Mouse (Mus musculus): ENCODE measurements around the gene Hdac6.

The Hdac6 gene

GRCm38 (mm10) chrX:7947108-7947899 lies at the start of gene Hdac6:
TSS of gene Hdac6 (minus strand) at chrX:7947889.
- no peak for DNase-seq (ENCODE audit: low read depth, low spot score)

GRCm38 (mm10) chrX:7993068-7993735 lies 45.5 kb upstream of the Hdac6 start:
- DNase-seq (ENCODE audit: low read depth, low spot score): no peak

GRCm38 (mm10) chrX:7992379-7993067 lies 44.8 kb upstream of the Hdac6 start:
- no peak for DNase-seq (ENCODE audit: low read depth, low spot score)

- no peak for DNase-seq (ENCODE audit: low read depth, low spot score)
Observed at GRCm38 (mm10) chrX:7981368-7981767, 33.7 kb upstream of the Hdac6 start.

- DNase-seq (ENCODE audit: low read depth, low spot score): no peak
Observed at GRCm38 (mm10) chrX:7977892-7978291, 30.2 kb upstream of the Hdac6 start, which contains the start of gene Gata1. TSS of gene Gata1 (minus strand) at chrX:7978071.

- DNase-seq (ENCODE audit: low read depth, low spot score): no peak
Observed at GRCm38 (mm10) chrX:7971292-7971691, 23.6 kb upstream of the Hdac6 start.

- no peak for DNase-seq (ENCODE audit: low read depth, low spot score)
Observed at GRCm38 (mm10) chrX:7968899-7969298, 21.2 kb upstream of the Hdac6 start.

- no peak for DNase-seq (ENCODE audit: low read depth, low spot score)
Observed at GRCm38 (mm10) chrX:7968226-7968625, 20.5 kb upstream of the Hdac6 start.

GRCm38 (mm10) chrX:7967596-7968201 lies 20.0 kb upstream of the Hdac6 start:
- DNase-seq (ENCODE audit: low read depth, low spot score): no peak

- DNase-seq (ENCODE audit: low read depth, low spot score): no peak
Observed at GRCm38 (mm10) chrX:7966161-7966560, 18.5 kb upstream of the Hdac6 start.

- DNase-seq (ENCODE audit: low read depth, low spot score): no peak
Observed at GRCm38 (mm10) chrX:7963829-7964626, 16.3 kb upstream of the Hdac6 start.

GRCm38 (mm10) chrX:7958868-7959267 lies 11.2 kb upstream of the Hdac6 start:
- DNase-seq (ENCODE audit: low read depth, low spot score): no peak

GRCm38 (mm10) chrX:7950091-7950490 lies 2.4 kb upstream of the Hdac6 start:
- DNase-seq (ENCODE audit: low read depth, low spot score): no peak

- peak; percentile 94 for DNase-seq (ENCODE audit: low read depth, low spot score)
Observed at GRCm38 (mm10) chrX:7947900-7948492, 307 bp upstream of the Hdac6 start.

GRCm38 (mm10) chrX:7945618-7946017 lies 2.1 kb downstream of the Hdac6 start:
- DNase-seq (ENCODE audit: low read depth, low spot score): no peak

GRCm38 (mm10) chrX:7937667-7938066 lies 10.0 kb downstream of the Hdac6 start:
- DNase-seq (ENCODE audit: low read depth, low spot score): no peak

- DNase-seq (ENCODE audit: low read depth, low spot score): no peak
Observed at GRCm38 (mm10) chrX:7936874-7937273, 10.8 kb downstream of the Hdac6 start.

- DNase-seq (ENCODE audit: low read depth, low spot score): no peak
Observed at GRCm38 (mm10) chrX:7928270-7928790, 19.4 kb downstream of the Hdac6 start, which contains the start of gene Eras. TSS of gene Eras (minus strand) at chrX:7928607.

- DNase-seq (ENCODE audit: low read depth, low spot score): no peak
Observed at GRCm38 (mm10) chrX:7927116-7927515, 20.6 kb downstream of the Hdac6 start.

- no peak for DNase-seq (ENCODE audit: low read depth, low spot score)
Observed at GRCm38 (mm10) chrX:7926266-7926665, 21.4 kb downstream of the Hdac6 start.

Data from forelimb bud, embryonic 11.5 days (tissue).